Mouse (Mus musculus) liver, embryonic 18 days (tissue): ENCODE results near the gene Abraxas2. TPM values are rescaled to one million over a fixed set of nuclear protein-coding genes. Genes with fewer than 3 reads are reported as not detected.

ENCODE experiments used
- polyA plus RNA-seq: library from polyadenylated mRNA; depleted of rRNA; stranded (reverse); fragments of >200 nt; gene quantifications from 2 replicates; pipeline ENCODE4 v1.2.3, GENCODE M21; 2012; rRNA removed

Abraxas2 gene
- 8.5 and 8.8 TPM in 2 replicates for polyA plus RNA-seq

GRCm38 (mm10) chr7:132859042-132859958 is at the start of gene Abraxas2:
Gene Abraxas2 (plus strand): TSS chr7:132859225.

GRCm38 (mm10) chr7:132813416-132814088 is 45.5 kb upstream of the Abraxas2 start, which contains the start of gene Fam53b:
Gene Fam53b (minus strand): TSS chr7:132813886.

GRCm38 (mm10) chr7:132852173-132852844 is 6.7 kb upstream of the Abraxas2 start, which contains the start of gene Eef1akmt2:
Gene Eef1akmt2 (minus strand): TSS chr7:132852673.

GRCm38 (mm10) chr7:132930850-132931559 is 72.0 kb downstream of the Abraxas2 start, which contains the start of gene Zranb1:
Gene Zranb1 (plus strand): TSS chr7:132931142.

Other genes starting within 250 kb of the Abraxas2 start
- gene Lhpp, start 248.6 kb upstream of the Abraxas2 start, polyA plus RNA-seq = 12.0 and 15.8 TPM in 2 replicates
- 9.6 and 11.0 TPM in 2 replicates for gene Fam53b, start 45.3 kb upstream of the Abraxas2 start, polyA plus RNA-seq
- gene Eef1akmt2, start 6.6 kb upstream of the Abraxas2 start, polyA plus RNA-seq = 9.3 and 9.5 TPM in 2 replicates
- gene Zranb1, start 71.9 kb downstream of the Abraxas2 start, polyA plus RNA-seq = 11.5 and 11.8 TPM in 2 replicates